Mouse (Mus musculus): ENCODE results near the gene Rnf214. TPM values are rescaled to one million over a fixed set of nuclear protein-coding genes. Genes with fewer than 3 reads are reported as not detected.

The Rnf214 gene
- total and polyA plus RNA-seq, 2 experiments from 2014 or later = 32.4 to 42.9 TPM

DNA sequence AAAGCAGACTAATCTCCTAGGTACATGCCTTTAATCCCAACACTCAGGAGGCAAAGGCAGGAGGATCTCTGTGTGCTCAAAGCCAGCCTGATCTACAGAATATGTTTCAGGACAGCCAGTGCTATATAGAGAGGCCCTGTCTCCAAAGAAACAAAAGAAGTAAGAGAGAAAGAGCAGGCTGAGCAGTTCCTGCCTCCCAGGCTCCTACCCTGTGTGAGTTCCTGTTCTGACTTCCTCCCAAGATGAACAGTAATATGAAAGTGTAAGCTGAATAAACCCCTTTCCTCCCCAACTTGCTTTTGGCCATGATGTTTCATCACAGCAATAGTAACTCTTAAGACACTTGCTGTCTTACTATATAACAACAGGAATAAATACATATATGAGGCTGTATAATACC, 13.0 kb downstream of the Rnf214 start:
- no peak for ATAC-seq (ENCODE audit: insufficient read depth, low read depth)
- H3K36me3 ChIP-seq (replicated peaks; ENCODE audit: control insufficient read depth, insufficient read depth, low read length) = peaks cover 83% of the 10 kb centered on the region
- no peak for DNase-seq (ENCODE audit: low spot score)

DNA sequence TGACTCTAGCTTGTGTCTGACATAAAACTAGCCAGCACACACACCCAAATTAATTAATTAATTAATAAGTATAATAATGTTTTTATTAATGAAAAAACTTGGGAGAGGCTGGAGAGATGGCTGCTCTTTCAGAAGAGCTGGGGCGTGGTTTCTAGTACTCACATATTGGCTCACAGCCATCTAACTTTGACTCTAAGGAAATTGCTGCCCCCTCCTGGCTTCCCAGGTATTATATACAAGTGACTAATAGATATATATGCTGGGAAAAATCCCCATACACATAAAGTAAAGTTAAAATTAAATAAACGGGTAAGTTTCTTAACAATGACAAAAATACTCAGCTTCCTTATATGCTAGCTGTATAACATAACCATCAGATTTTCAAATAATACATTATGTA, 28.8 kb downstream of the Rnf214 start:
- no peak overlapping the region for H3K9ac ChIP-seq (replicated peaks; ENCODE audit: low read depth, low read length)
- H3K4me2 ChIP-seq (ENCODE audit: low read depth, low read length) = no peak overlapping the region
- WGBS = 56% methylated on average over 2 of the region's 2 CpGs
- DNase-seq (ENCODE audit: low spot score) (peak; percentile 72), ATAC-seq (ENCODE audit: insufficient read depth, low read depth) (no peak)
- H3K4me3 ChIP-seq (ENCODE audit: low read depth, low read length) = no peak overlapping the region
- no peaks in the 10 kb centered on the region for H3K9me3 ChIP-seq (replicated peaks; ENCODE audit: control insufficient read depth, low read length)
- no peaks in the 10 kb centered on the region for H3K4me1 ChIP-seq (ENCODE audit: control insufficient read depth, insufficient read depth)
- H3K27ac ChIP-seq (ENCODE audit: low read depth) = no peak overlapping the region
- peaks cover 43% of the 10 kb centered on the region for H3K36me3 ChIP-seq (replicated peaks; ENCODE audit: control insufficient read depth, insufficient read depth, low read length)
- no peaks in the 10 kb centered on the region for H3K27me3 ChIP-seq (ENCODE audit: control insufficient read depth, insufficient read depth, low read length)
- TF ChIP-seq CTCF (IDR thresholded peaks at IDR 0.05; ENCODE audit: low read depth) (peak; percentile 48), EP300 (IDR thresholded peaks at IDR 0.05; ENCODE audit: low read depth) (no peak)

More for the DNA sequence above, 13.0 kb downstream of the Rnf214 start:
- Histone ChIP-seq H3K9ac (replicated peaks; ENCODE audit: low read depth, low read length) (no peak overlapping the region), H3K4me3 (ENCODE audit: low read depth, low read length) (no peak overlapping the region), H3K4me1 (ENCODE audit: control insufficient read depth, insufficient read depth) (no peaks in the 10 kb centered on the region), H3K27me3 (ENCODE audit: control insufficient read depth, insufficient read depth, low read length) (no peaks in the 10 kb centered on the region), H3K9me3 (replicated peaks; ENCODE audit: control insufficient read depth, low read length) (no peaks in the 10 kb centered on the region), H3K4me2 (ENCODE audit: low read depth, low read length) (no peak overlapping the region), H3K27ac (ENCODE audit: low read depth) (no peak overlapping the region)
- TF ChIP-seq CTCF (IDR thresholded peaks at IDR 0.05; ENCODE audit: low read depth) (no peak), EP300 (IDR thresholded peaks at IDR 0.05; ENCODE audit: low read depth) (no peak)

DNA sequence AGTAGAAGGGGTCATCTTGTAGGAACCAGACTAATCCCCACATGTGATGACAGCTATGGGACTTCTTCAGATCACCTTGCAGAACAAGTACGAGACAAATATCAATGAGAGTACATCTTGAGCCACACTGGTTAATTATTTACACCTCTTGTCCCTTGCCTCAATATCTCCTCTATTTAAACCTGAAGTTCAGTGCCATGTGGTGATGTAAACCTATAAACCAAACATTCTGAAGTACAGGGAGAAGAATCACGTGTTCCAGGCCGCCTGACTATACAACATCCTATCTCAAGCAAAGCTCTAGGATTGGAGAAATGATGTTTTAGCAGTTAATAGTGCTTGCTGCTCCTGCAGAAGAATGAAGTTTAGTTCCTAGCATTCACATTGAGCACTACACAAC, 36.4 kb downstream of the Rnf214 start:
- Histone ChIP-seq H3K4me2 (ENCODE audit: low read depth, low read length) (no peak overlapping the region), H3K27ac (ENCODE audit: low read depth) (no peak overlapping the region), H3K4me3 (ENCODE audit: low read depth, low read length) (no peak overlapping the region), H3K36me3 (replicated peaks; ENCODE audit: control insufficient read depth, insufficient read depth, low read length) (peaks cover 74% of the 10 kb centered on the region), H3K4me1 (ENCODE audit: control insufficient read depth, insufficient read depth) (no peaks in the 10 kb centered on the region), H3K27me3 (ENCODE audit: control insufficient read depth, insufficient read depth, low read length) (no peaks in the 10 kb centered on the region), H3K9me3 (replicated peaks; ENCODE audit: control insufficient read depth, low read length) (no peaks in the 10 kb centered on the region), H3K9ac (replicated peaks; ENCODE audit: low read depth, low read length) (no peak overlapping the region)
- ATAC-seq (ENCODE audit: insufficient read depth, low read depth) (no peak), DNase-seq (ENCODE audit: low spot score) (no peak)
- TF ChIP-seq CTCF (IDR thresholded peaks at IDR 0.05; ENCODE audit: low read depth) = no peak
- TF ChIP-seq EP300 (IDR thresholded peaks at IDR 0.05; ENCODE audit: low read depth) = no peak
- WGBS = 89% methylated on average over 3 of the region's 3 CpGs

DNA sequence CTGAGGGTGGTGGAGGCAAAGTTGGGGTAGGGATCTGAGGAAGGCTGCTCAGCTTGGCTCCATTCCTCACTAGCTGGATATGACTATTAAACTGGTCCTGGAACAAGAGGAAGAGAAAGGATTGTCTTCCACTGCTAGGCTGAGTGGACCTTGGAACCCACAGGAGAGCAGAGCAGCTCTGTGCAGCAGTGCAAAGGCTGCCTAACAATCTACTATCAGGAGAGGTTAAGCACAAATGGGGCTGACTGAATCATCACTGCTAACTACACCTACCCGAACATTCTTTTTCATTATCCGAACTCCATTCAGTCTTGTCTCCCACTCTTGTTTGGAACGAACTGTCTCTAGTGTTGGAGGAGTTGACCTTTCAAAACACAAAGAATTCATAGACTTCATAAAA, 37.5 kb downstream of the Rnf214 start:
- no peak for DNase-seq (ENCODE audit: low spot score)
- Histone ChIP-seq H3K4me2 (ENCODE audit: low read depth, low read length) (no peak overlapping the region), H3K9ac (replicated peaks; ENCODE audit: low read depth, low read length) (no peak overlapping the region), H3K9me3 (replicated peaks; ENCODE audit: control insufficient read depth, low read length) (no peaks in the 10 kb centered on the region), H3K27ac (ENCODE audit: low read depth) (no peak overlapping the region), H3K27me3 (ENCODE audit: control insufficient read depth, insufficient read depth, low read length) (no peaks in the 10 kb centered on the region), H3K4me3 (ENCODE audit: low read depth, low read length) (no peak overlapping the region), H3K36me3 (replicated peaks; ENCODE audit: control insufficient read depth, insufficient read depth, low read length) (peaks cover 78% of the 10 kb centered on the region), H3K4me1 (ENCODE audit: control insufficient read depth, insufficient read depth) (no peaks in the 10 kb centered on the region)
- no peak for ATAC-seq (ENCODE audit: insufficient read depth, low read depth)
- WGBS = 97% methylated on average over 3 of the region's 3 CpGs
- TF ChIP-seq CTCF (IDR thresholded peaks at IDR 0.05; ENCODE audit: low read depth) = no peak
- TF ChIP-seq EP300 (IDR thresholded peaks at IDR 0.05; ENCODE audit: low read depth) = no peak

DNA sequence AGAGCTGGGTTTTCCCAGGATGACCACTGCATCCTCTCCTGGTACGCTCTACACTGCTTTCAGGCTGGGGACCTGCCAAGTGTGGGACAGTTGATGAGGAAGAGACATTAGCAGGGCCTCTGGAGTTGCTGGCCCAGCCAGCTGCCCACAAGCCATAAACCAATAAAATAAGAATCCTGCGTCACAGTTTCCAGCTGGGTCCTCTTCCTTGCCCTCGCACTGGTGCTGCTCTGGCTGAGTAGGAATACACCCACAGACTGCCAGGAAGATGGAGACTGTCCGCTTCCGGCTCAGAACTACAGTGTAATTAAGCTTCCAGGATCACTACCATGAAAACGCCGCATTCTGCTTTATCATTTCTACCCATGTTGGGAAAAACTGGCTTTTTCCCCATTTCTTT, 44.9 kb downstream of the Rnf214 start:
- no peak overlapping the region for H3K27ac ChIP-seq (ENCODE audit: low read depth)
- H3K4me2 ChIP-seq (ENCODE audit: low read depth, low read length) = no peak overlapping the region
- no peak overlapping the region for H3K9ac ChIP-seq (replicated peaks; ENCODE audit: low read depth, low read length)
- H3K27me3 ChIP-seq (ENCODE audit: control insufficient read depth, insufficient read depth, low read length) = no peaks in the 10 kb centered on the region
- H3K4me1 ChIP-seq (ENCODE audit: control insufficient read depth, insufficient read depth) = no peaks in the 10 kb centered on the region
- H3K9me3 ChIP-seq (replicated peaks; ENCODE audit: control insufficient read depth, low read length) = no peaks in the 10 kb centered on the region
- TF ChIP-seq EP300 (IDR thresholded peaks at IDR 0.05; ENCODE audit: low read depth) (no peak), CTCF (IDR thresholded peaks at IDR 0.05; ENCODE audit: low read depth) (no peak)
- peaks cover 92% of the 10 kb centered on the region for H3K36me3 ChIP-seq (replicated peaks; ENCODE audit: control insufficient read depth, insufficient read depth, low read length)
- no peak for DNase-seq (ENCODE audit: low spot score)
- H3K4me3 ChIP-seq (ENCODE audit: low read depth, low read length) = no peak overlapping the region
- ATAC-seq (ENCODE audit: insufficient read depth, low read depth) = no peak
- 96% methylated on average over 7 of the region's 7 CpGs for WGBS

DNA sequence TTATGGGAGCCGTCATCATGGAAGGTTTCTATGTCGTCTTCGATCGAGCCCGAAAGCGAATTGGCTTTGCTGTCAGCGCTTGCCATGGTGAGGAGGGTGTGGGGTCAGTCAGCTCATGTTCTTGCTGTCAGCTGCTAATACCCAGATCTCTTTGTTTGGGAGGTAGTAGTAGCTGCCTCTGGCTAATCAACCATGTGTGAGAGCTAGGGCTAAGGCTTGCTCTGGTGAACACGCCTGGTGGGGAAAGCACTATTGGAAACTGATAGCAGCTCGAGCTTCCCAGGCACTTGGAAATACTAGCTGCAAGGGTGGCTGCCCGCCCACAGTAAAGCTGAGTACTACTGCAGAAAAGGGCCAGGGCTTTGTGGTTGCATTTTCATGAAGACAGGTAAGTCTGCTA, 47.3 kb downstream of the Rnf214 start:
- H3K27ac ChIP-seq (ENCODE audit: low read depth) = no peak overlapping the region
- no peak for ATAC-seq (ENCODE audit: insufficient read depth, low read depth)
- no peak for TF ChIP-seq EP300 (IDR thresholded peaks at IDR 0.05; ENCODE audit: low read depth)
- no peak for TF ChIP-seq CTCF (IDR thresholded peaks at IDR 0.05; ENCODE audit: low read depth)
- no peak overlapping the region for H3K4me3 ChIP-seq (ENCODE audit: low read depth, low read length)
- no peaks in the 10 kb centered on the region for H3K27me3 ChIP-seq (ENCODE audit: control insufficient read depth, insufficient read depth, low read length)
- H3K4me2 ChIP-seq (ENCODE audit: low read depth, low read length) = no peak overlapping the region
- no peak for DNase-seq (ENCODE audit: low spot score)
- no peak overlapping the region for H3K9ac ChIP-seq (replicated peaks; ENCODE audit: low read depth, low read length)
- H3K9me3 ChIP-seq (replicated peaks; ENCODE audit: control insufficient read depth, low read length) = no peaks in the 10 kb centered on the region
- H3K4me1 ChIP-seq (ENCODE audit: control insufficient read depth, insufficient read depth) = no peaks in the 10 kb centered on the region
- peaks cover 96% of the 10 kb centered on the region for H3K36me3 ChIP-seq (replicated peaks; ENCODE audit: control insufficient read depth, insufficient read depth, low read length)
- WGBS = 93% methylated on average over 10 of the region's 10 CpGs

Data from heart, postnatal 0 days (tissue).